Mouse (Mus musculus) spleen, adult 2 months (tissue): Measurements from ENCODE around the gene Klhl25. TPM values are rescaled to one million over a fixed set of nuclear protein-coding genes. Genes with fewer than 3 reads are reported as not detected.
"Not testable (repeated sequence)": the region's sequence is repeated elsewhere in the genome, so short reads cannot be mapped to it uniquely, and the experiment has no call there.

Experiments
- DNase-seq, 2 experiments: peaks; one replicate each; pipeline versions ENCODE4 v3.0.0 to v3.0.0-alpha.2; 2012 to 2021; ENCODE audit warnings: low spot score in 2 of 2, low read depth in 1 of 2
- H3K27ac ChIP-seq: fragments of 200-500 bp; 2 replicates; pipeline ENCODE4 v1.5.1; 2012; ENCODE audit warnings: low read length, inconsistent platforms; ENCODE audit not compliant: insufficient read depth
- H3K27me3 ChIP-seq: fragments of 200-500 bp; 2 replicates; pipeline ENCODE4 v1.6.1; 2012; ENCODE audit warnings: mild to moderate bottlenecking, moderate library complexity, low read length, inconsistent platforms; ENCODE audit not compliant: control insufficient read depth, insufficient read depth
- H3K36me3 ChIP-seq: fragments of 200-500 bp; 2 replicates; pipeline ENCODE4 v1.6.1; 2012; ENCODE audit warnings: mild to moderate bottlenecking, low read length, inconsistent platforms; ENCODE audit not compliant: control insufficient read depth, insufficient read depth
- H3K4me1 ChIP-seq: fragments of 200-500 bp; 2 replicates; pipeline ENCODE4 v1.6.1; 2011; ENCODE audit warnings: inconsistent platforms; ENCODE audit not compliant: control insufficient read depth, insufficient read depth, insufficient read length
- H3K4me3 ChIP-seq: fragments of 200-500 bp; 2 replicates; pipeline ENCODE4 v1.5.1; 2011; ENCODE audit warnings: mild to moderate bottlenecking, inconsistent platforms; ENCODE audit not compliant: insufficient read depth, insufficient read length; ENCODE audit errors: extremely low read depth
- CTCF ChIP-seq: fragments of 200-500 bp; IDR thresholded peaks from 2 replicates; pipeline ENCODE4 v1.5.1; 2011; ENCODE audit warnings: mild to moderate bottlenecking, inconsistent platforms; ENCODE audit not compliant: insufficient read depth, insufficient read length, insufficient replicate concordance; ENCODE audit errors: extremely low read depth
- POLR2A ChIP-seq: fragments of 200-500 bp; IDR thresholded peaks from 2 replicates; pipeline ENCODE4 v1.6.1; 2011; ENCODE audit warnings: low read depth, low read length, inconsistent platforms
- WGBS: fragments of 180-500 bp; shearing (Covaris S2); methylation state at CpG from one replicate; pipeline ENCODE4 v1.1.7; 2018; 5-methylcytosine and 5-hydroxymethylcytosine counted together
- polyA plus RNA-seq: library from polyadenylated mRNA; depleted of rRNA; stranded (reverse); fragments of >200 nt; gene quantifications from 2 replicates; pipeline ENCODE4 v1.2.3, GENCODE M21; 2012

Gene Klhl25
- polyA plus RNA-seq, 1 experiment = 22.2 TPM

- H3K27ac ChIP-seq = no peak overlapping the region
- H3K4me1 ChIP-seq = no peaks in the 10 kb centered on the region
- TF ChIP-seq CTCF (no peak), POLR2A (no peak)
- no peak for DNase-seq
- H3K4me3 ChIP-seq = no peak overlapping the region
- H3K27me3 ChIP-seq = no peaks in the 10 kb centered on the region
- H3K36me3 ChIP-seq = peaks cover 14% of the 10 kb centered on the region
- WGBS = 96% methylated on average over 7 of the region's 7 CpGs
These were observed 25.6 kb downstream of the Klhl25 start for GRCm38 (mm10) chr7:75873746-75874145.

GRCm38 (mm10) chr7:75879436-75879835 lies 31.3 kb downstream of the Klhl25 start:
- H3K27me3 ChIP-seq, H3K4me3 ChIP-seq, H3K27ac ChIP-seq, H3K36me3 ChIP-seq, DNase-seq, H3K4me1 ChIP-seq: not testable (repeated sequence)
- WGBS = 61% methylated on average over 2 of the region's 2 CpGs

GRCm38 (mm10) chr7:75880236-75880635 lies 32.1 kb downstream of the Klhl25 start:
- no peak overlapping the region for H3K27ac ChIP-seq
- 0 out of 2 replicates have a peak, but pooled peaks cover 1% of the 10 kb centered on the region for H3K36me3 ChIP-seq
- no peaks in the 10 kb centered on the region for H3K4me1 ChIP-seq
- no peaks in the 10 kb centered on the region for H3K27me3 ChIP-seq
- WGBS = 76% methylated on average over 8 of the region's 8 CpGs
- TF ChIP-seq POLR2A (no peak), CTCF (no peak)
- no peak overlapping the region for H3K4me3 ChIP-seq
- DNase-seq = no peak

GRCm38 (mm10) chr7:75880650-75881049 lies 32.5 kb downstream of the Klhl25 start:
- Histone ChIP-seq H3K27me3 (no peaks in the 10 kb centered on the region), H3K4me3 (no peak overlapping the region), H3K36me3 (no peaks in the 10 kb centered on the region), H3K4me1 (no peaks in the 10 kb centered on the region), H3K27ac (no peak overlapping the region)
- DNase-seq = peak; percentile 46 to 80
- 17% methylated on average over 8 of the region's 8 CpGs for WGBS
- TF ChIP-seq CTCF (peak; percentile 94), POLR2A (no peak)

DNA sequence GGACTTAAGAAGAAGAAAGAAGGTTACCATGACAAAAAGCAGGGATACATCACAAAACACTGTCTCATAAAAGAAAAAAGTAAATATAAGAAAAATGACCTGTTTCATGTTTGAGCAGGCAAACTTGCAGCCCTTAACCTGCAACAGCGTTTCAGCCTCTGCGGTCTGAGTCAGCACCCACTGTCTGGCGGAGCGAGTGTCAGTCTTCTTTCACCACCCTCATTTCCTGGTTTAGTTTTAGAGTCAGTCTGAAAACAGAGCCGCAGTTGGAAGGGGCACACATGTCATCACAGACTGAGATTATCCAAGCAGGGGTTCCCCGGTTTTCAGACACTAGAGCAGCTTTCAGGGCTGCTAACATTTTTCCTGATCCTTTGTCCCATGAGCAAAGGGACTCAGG lies 33.3 kb downstream of the Klhl25 start:
- no peaks in the 10 kb centered on the region for H3K36me3 ChIP-seq
- H3K4me3 ChIP-seq = no peak overlapping the region
- WGBS = 16% methylated on average over 6 of the region's 6 CpGs
- H3K27me3 ChIP-seq = no peaks in the 10 kb centered on the region
- TF ChIP-seq CTCF (no peak), POLR2A (no peak)
- DNase-seq = no peak
- no peak overlapping the region; the same call in 1 of the 2 replicates for H3K27ac ChIP-seq
- no peaks in the 10 kb centered on the region for H3K4me1 ChIP-seq

GRCm38 (mm10) chr7:75881791-75882190 lies 33.7 kb downstream of the Klhl25 start:
- H3K27me3 ChIP-seq = no peaks in the 10 kb centered on the region
- no peak overlapping the region for H3K27ac ChIP-seq
- TF ChIP-seq CTCF (no peak), POLR2A (no peak)
- H3K36me3 ChIP-seq = no peaks in the 10 kb centered on the region
- WGBS = 27% methylated on average over 3 of the region's 3 CpGs
- no peak overlapping the region for H3K4me3 ChIP-seq
- DNase-seq = no peak
- H3K4me1 ChIP-seq = no peaks in the 10 kb centered on the region

GRCm38 (mm10) chr7:75891466-75891865 lies 43.4 kb downstream of the Klhl25 start:
- H3K27ac ChIP-seq = no peak overlapping the region
- no peaks in the 10 kb centered on the region for H3K27me3 ChIP-seq
- peaks cover 8% of the 10 kb centered on the region for H3K4me1 ChIP-seq
- H3K36me3 ChIP-seq = no peaks in the 10 kb centered on the region
- H3K4me3 ChIP-seq = no peak overlapping the region
- TF ChIP-seq CTCF (no peak), POLR2A (no peak)
- DNase-seq = no peak
- 71% methylated on average over 4 of the region's 4 CpGs for WGBS

DNA sequence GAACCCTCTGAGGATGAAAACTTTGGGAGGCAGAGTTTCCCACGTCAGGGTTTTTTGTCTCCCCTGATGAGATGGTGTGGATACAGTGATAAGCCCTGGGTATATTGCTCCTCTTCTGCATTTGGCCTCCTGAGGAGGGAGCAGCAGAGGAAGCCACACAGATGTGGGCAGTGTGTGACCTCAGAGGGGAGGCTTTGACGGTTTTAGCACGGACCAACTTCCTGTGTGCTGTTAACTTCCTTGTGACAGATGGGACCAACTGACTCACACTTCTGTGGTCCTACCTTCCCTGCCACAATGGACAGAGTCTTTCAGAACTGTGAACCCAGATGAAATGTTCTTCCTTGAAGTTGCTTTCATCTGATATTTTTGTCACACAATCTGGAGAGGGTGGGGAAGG lies 44.6 kb downstream of the Klhl25 start:
- Histone ChIP-seq H3K4me1 (peaks cover 8% of the 10 kb centered on the region), H3K27ac (no peak overlapping the region), H3K27me3 (no peaks in the 10 kb centered on the region), H3K36me3 (no peaks in the 10 kb centered on the region), H3K4me3 (no peak overlapping the region)
- no peak for TF ChIP-seq POLR2A
- no peak for TF ChIP-seq CTCF
- WGBS = 1% methylated on average over 3 of the region's 3 CpGs
- peak in 1 of 2 experiments; percentile 18 for DNase-seq
